ENCODE assay signal across 7 mouse cellular contexts in genomic region chr12:33035719-33036521, GRCm38 (mm10). TPM values are rescaled to one million over a fixed set of nuclear protein-coding genes. Genes with fewer than 3 reads are reported as not detected.
DNase-seq lines count a peak whose midpoint lies in the region; ATAC-seq and TF ChIP-seq lines count a peak whose summit lies in the region.

No protein-coding gene starts in this region.

- no peaks in the 10 kb centered on the region for H3K9me3 ChIP-seq in E14TG2a.4 (ENCODE audit: low read length)
- H3K9me3 ChIP-seq in hindbrain, embryonic 12.5 days (replicated peaks): no peaks in the 10 kb centered on the region
- H3K9me3 ChIP-seq in midbrain, embryonic 11.5 days (ENCODE audit: control insufficient read depth, low read length): no peaks in the 10 kb centered on the region
- H3K9me3 ChIP-seq in stomach, embryonic 16.5 days (replicated peaks; ENCODE audit: control insufficient read depth, low read length): no peaks in the 10 kb centered on the region

- peak overlapping the region; percentile 75 for H3K27ac ChIP-seq in hindbrain, embryonic 12.5 days
- no peak overlapping the region; the same call in 1 of the 2 replicates for H3K27ac ChIP-seq in midbrain, embryonic 11.5 days (ENCODE audit: low read depth, low read length)
- no peak overlapping the region for H3K27ac ChIP-seq in stomach, embryonic 16.5 days (ENCODE audit: low read length)

- no peak for TF ChIP-seq CTCF in E14TG2a.4 (conservative IDR thresholded peaks at IDR 0.05; ENCODE audit: low read length)

- H3K27me3 ChIP-seq in E14TG2a.4 (ENCODE audit: insufficient read depth, low read length): peaks cover 46% of the 10 kb centered on the region
- peaks cover 15% of the 10 kb centered on the region; the same call in 1 of the 2 replicates for H3K27me3 ChIP-seq in hindbrain, embryonic 12.5 days
- H3K27me3 ChIP-seq in midbrain, embryonic 11.5 days (ENCODE audit: control insufficient read depth, insufficient read depth, low read length): no peaks in the 10 kb centered on the region
- no peaks in the 10 kb centered on the region for H3K27me3 ChIP-seq in stomach, embryonic 16.5 days (ENCODE audit: control insufficient read depth, insufficient read depth, low read length)

- peak; percentile 90 for ATAC-seq in hindbrain, embryonic 12.5 days (ENCODE audit: low FRiP score)
- ATAC-seq in midbrain, embryonic 11.5 days (ENCODE audit: low FRiP score): peak; percentile 87
- peak; percentile 42; the same call in 1 of the 2 replicates for ATAC-seq in stomach, embryonic 16.5 days (ENCODE audit: insufficient read depth, low FRiP score)

- DNase-seq in brain, adult 2 months (ENCODE audit: low read depth, low spot score): peak; percentile 89
- peak; percentile 80 to 82 for DNase-seq in frontal cortex, postnatal 10 days (ENCODE audit: low spot score in 2 of 2)
- DNase-seq in left cerebral cortex, adult 18-20 months (ENCODE audit: low spot score in 2 of 2): peak; percentile 79 to 83
- no peak for DNase-seq in midbrain, embryonic 11.5 days (ENCODE audit: low spot score, missing footprints)

- no peaks in the 10 kb centered on the region for H3K36me3 ChIP-seq in E14TG2a.4 (ENCODE audit: insufficient read depth, low read length)
- H3K36me3 ChIP-seq in hindbrain, embryonic 12.5 days: no peaks in the 10 kb centered on the region
- no peaks in the 10 kb centered on the region for H3K36me3 ChIP-seq in midbrain, embryonic 11.5 days (ENCODE audit: control insufficient read depth, insufficient read depth, low read length)
- H3K36me3 ChIP-seq in stomach, embryonic 16.5 days (ENCODE audit: control insufficient read depth, insufficient read depth, low read length): no peaks in the 10 kb centered on the region

- 18% methylated on average over 21 of the region's 21 CpGs for WGBS in hindbrain, embryonic 12.5 days
- 27% methylated on average over 21 of the region's 21 CpGs for WGBS in midbrain, embryonic 11.5 days
- WGBS in stomach, embryonic 16.5 days: 19% methylated on average over 21 of the region's 21 CpGs

- no peak overlapping the region; the same call in 1 of the 2 replicates for H3K9ac ChIP-seq in hindbrain, embryonic 12.5 days
- peak overlapping the region; percentile 6; the same call in 1 of the 2 replicates for H3K9ac ChIP-seq in midbrain, embryonic 11.5 days (ENCODE audit: low read length)
- H3K9ac ChIP-seq in stomach, embryonic 16.5 days (ENCODE audit: low read length): no peak overlapping the region

- peak overlapping the region; percentile 38 for H3K4me2 ChIP-seq in hindbrain, embryonic 12.5 days (replicated peaks)
- peak overlapping the region; percentile 33 for H3K4me2 ChIP-seq in midbrain, embryonic 11.5 days
- peak overlapping the region; percentile 35 for H3K4me2 ChIP-seq in stomach, embryonic 16.5 days (ENCODE audit: low read depth, low read length)

- H3K4me1 ChIP-seq in E14TG2a.4 (replicated peaks; ENCODE audit: low read depth, low read length): peaks cover 20% of the 10 kb centered on the region
- peaks cover 29% of the 10 kb centered on the region for H3K4me1 ChIP-seq in hindbrain, embryonic 12.5 days
- H3K4me1 ChIP-seq in midbrain, embryonic 11.5 days (ENCODE audit: control insufficient read depth, insufficient read depth, low read length): peaks cover 18% of the 10 kb centered on the region
- H3K4me1 ChIP-seq in stomach, embryonic 16.5 days (ENCODE audit: control insufficient read depth, insufficient read depth, low read length): 0 out of 2 replicates have a peak, but pooled peaks cover 4% of the 10 kb centered on the region

- H3K4me3 ChIP-seq in E14TG2a.4 (replicated peaks; ENCODE audit: low read length): peak overlapping the region; percentile 23; the same call in 1 of the 2 replicates
- no peak overlapping the region for H3K4me3 ChIP-seq in hindbrain, embryonic 12.5 days
- no peak overlapping the region for H3K4me3 ChIP-seq in midbrain, embryonic 11.5 days (ENCODE audit: low read depth, low read length)
- no peak overlapping the region for H3K4me3 ChIP-seq in stomach, embryonic 16.5 days (replicated peaks; ENCODE audit: low read length)

RNA-seq across cellular contexts. Expression of gene Cdhr3, which starts 56.8 kb away (rescaled TPM):
- polyA plus RNA-seq in hindbrain, embryonic 12.5 days (2016; fragmentation: Nextera tagmentation; extraction: Ambion mirVana): 0.25 and 0.69 TPM in 2 replicates
- total RNA-seq in left cerebral cortex, adult 18-20 months (2021): 1 to 10 TPM; 1.2 to 1.6 TPM
- polyA plus RNA-seq in midbrain, embryonic 11.5 days (2014; fragmentation: Nextera tagmentation; extraction: Ambion mirVana): not detected in 2 replicates
- polyA plus RNA-seq in stomach, embryonic 16.5 days (2015; fragmentation: Nextera tagmentation; extraction: Ambion mirVana): 0.80 TPM in 1 of 2 replicates, not detected in the other
